Mouse (Mus musculus) urinary bladder, postnatal 4 days (tissue): Measurements from ENCODE around the gene Gadd45a.
"Not testable (repeated sequence)": the region's sequence is repeated elsewhere in the genome, so short reads cannot be mapped to it uniquely, and the experiment has no call there.

Source experiments
- DNase-seq, 2 experiments: peaks; one replicate each; pipeline ENCODE4 v3.0.0; 2021 to 2022; ENCODE audit warnings: low spot score in 2 of 2

Gadd45a gene

DNA sequence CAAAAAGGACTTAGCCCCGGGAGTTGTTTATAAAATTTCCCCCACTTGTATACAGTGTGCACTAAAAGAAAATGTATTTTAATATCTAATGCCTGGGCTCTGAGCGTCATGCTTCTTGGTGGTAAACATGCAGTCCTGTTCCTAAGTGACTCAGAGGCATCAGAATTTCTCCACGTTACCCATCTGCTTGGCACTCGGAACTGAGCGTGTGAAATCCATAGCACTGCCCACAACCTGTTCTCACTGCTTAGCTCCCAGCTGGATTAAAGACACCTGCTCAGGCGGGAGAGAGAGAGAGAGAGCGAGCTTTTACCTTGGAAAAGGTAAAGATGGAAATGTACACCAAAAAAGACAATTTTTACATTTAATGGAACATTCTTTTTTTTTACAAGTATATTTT, 18.3 kb downstream of the Gadd45a start:
- DNase-seq = not testable (repeated sequence)

DNA sequence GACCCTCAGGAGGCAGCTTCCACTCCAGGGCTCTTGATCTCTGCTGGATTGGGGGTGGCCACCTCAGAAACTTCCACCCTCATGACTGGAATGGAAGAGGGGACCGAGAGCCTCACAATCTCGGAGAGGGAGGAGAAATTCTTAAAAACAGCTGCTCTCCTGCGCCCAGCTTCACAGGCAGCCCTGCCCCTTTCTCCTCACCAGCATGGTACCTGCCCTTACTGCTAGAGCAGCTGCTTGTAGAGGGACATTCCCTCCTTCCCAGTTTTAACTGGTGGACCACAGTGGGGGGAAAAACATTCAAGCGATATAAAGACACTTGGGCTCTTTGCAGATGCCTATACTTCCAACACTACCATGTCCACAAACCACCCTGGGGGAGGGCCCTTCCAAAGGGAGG, 18.9 kb downstream of the Gadd45a start:
- no peak for DNase-seq

DNA sequence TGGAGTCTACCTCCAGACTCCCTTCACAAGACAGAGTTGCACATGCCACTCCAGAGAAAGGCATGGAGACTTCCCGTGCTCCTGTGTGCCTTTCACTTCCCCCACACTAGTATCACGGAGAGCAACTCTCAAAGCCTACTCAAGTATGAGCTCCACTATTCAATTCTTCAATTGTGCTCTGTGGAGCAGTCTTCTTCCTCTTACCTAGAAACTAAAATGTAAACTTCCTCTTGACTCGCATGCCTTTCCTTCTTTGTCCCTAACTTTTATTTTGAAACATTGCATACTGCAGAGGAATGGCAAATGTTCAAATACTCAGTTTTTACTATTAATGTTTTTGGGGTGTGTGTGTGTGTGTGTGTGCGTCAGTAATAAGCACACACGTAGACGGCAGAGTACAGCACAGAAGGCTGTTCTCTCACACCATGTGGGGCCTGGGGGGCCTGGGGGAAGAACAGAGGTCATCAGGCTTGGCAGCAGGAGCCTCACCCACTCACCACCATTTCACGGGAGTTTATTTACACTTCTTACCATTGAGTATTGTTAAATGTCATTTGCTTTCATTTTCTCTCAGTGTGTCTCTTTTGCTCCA, 20.6 kb downstream of the Gadd45a start:
- no peak for DNase-seq

DNA sequence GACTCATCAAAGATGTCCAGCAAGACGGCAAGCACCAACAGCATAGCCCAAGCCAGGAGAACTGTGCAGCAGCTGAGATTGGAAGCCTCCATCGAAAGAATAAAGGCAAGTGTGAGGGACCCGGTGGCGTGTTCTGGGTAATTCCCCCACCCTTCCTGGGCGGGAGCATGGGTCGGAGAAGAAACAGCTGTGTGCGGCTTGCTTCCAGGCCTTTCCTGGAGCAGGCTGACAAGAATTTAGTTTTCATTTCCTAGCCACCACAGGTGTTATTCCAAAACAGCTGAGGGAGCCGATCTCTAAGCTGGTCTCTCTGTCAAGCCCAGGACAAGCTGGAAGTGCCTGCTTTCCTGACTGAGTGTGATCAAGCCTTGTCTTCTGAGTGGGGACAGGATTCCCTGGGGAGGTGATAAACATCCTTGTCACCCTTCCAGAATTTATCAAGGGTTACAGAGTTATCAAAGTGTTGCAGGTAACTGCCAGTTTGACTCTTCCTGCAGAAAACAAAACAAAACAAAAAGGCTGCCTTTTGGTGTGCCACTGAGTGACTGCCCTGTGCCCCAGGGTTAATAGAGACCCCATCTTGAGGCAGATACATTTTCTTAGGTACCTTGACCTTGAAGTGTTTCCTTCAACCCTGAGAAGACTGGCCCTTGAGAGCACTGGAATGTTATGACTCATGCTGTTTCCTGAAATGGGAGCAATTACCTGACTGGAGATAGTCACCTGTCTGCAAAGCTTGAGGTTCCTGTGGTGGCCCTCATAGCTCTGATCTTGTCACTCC, 21.3 kb downstream of the Gadd45a start:
- DNase-seq = no peak

DNA sequence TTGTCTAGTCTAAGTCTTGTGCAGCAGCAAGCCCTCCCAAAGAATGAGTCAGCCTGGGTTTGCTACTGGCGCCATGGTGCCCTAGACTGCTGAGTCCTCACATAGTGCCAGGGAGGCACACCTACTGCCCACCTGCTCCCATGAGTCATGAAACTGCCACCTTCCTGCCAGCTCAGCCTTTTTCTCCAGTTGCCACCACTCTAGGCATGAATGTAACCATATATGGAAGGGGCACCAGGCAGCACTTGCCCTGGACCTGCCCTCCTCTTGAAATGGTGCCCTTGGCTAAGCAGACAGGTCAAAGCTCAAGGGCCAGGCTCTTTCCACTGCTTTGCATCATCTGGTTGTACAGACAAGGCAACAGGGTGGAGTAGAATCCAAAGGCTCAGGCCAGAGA, 22.6 kb downstream of the Gadd45a start:
- DNase-seq = no peak

DNA sequence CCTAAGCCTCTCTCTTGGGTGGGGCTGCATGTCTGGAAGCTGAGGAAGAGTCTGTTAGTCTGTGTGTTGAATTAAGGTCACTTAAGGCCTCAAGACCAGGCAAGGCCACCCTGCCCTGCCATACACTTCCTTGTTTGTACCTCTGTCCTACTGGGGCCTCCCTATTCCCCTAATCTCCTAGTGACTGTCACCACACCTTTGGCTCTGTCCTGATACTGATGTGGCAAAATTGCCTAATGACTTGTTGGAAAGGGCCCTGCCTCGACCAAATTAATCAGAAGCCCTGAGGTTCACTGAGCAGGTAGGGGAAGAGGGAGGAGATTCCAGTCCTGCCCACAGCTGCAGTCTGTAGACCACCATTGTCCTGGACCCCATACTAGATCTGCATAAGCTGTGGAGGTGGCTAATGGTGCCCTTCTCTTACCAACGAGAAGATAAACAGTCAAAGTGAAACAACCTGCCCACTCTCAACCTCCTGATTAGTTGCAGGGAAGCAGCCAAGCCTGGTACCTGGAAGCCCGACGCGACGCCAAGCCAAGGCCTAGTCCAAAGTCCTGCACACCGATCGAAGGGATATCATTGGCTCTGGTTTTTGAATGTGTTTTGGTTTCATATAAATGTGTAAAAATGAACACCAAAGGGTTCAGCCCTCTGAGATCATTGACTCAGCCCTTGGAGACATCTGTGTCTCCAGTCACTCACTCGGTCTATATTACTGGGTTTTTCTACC, 23.1 kb downstream of the Gadd45a start:
- no peak for DNase-seq

DNA sequence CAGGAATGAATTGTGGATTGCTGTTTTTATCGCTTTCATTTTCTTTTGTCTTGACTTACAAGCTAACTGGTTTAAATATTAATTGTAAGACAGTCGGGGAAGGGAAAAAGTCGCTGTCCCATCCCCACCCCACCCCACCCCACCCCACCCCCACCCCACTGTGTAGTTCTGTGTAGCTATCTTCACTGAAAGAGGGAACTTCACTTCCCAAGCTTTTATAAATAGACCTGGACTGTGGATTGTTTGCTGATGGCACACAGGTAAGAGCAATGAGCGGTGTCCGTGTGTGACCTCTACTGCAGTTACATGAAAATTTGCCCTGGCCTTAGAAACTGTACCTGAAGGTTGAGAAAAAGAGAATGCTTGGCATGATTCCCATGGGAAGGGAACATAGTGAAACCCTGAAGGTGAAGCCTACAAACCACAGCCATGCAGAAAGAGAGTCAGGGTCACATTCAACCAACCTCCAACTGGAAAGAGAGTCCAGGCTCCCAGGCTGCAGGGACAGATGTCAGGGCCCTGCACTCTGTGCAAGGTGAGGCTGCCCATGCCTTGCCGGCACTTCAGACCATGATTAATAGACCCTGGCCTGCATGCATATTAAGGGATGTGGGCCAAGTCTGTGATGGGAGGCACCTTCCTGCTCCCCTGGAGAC, 23.8 kb downstream of the Gadd45a start:
- DNase-seq = no peak

DNA sequence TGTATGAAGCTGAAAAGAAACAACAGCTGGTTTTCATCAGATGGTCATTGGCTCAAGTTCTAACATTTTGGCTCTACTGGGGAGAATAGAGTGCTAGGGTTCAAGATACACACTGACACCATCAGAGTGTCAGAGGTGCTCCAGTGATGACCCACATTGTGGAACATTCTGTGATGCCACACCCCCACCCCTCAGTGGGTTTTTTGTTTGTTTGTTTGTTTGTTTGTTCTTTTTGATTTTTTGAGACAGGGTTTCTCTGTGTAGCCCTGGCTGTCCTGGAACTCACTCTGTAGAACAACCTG, 26.1 kb downstream of the Gadd45a start:
- DNase-seq = no peak

DNA sequence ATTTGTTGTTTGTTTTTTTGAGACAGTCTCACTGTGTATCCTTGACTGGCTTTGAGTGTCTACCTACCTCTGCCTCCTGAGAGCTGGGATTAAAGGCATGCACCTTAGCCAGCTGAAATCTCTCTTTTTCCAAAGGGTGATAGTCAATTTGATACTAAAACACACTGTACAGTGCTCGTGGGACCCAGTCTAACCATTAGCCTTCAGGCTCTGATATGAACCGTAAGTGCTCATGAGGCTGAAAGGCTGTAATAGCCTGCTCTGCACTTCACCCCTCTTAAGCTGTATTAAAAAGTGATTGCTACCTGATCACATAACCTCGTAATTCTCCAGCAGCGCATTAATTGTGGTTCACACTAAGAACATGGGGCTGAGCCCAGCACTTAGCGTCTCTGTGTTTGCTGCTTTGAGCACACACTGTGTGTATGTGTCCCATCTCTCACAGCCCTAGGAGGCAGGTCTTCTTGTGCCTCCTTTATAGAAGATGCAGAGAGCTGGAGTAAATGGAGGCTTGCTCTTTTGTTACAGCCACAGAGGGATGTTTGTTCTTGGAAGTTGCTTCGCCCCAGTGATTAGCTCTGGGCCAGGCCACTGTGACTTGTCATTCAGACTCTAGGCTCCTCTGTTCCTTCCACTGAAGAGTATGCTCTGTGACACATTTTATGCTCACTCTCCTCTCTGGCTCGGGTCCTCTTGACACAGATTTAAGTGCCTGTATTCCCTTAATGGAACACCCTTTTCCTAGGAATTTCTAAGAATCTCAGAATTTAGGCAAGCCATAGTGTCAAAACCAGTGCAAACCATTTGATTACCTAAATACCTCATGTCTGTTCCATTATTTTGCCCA, 26.7 kb downstream of the Gadd45a start:
- DNase-seq = no peak

DNA sequence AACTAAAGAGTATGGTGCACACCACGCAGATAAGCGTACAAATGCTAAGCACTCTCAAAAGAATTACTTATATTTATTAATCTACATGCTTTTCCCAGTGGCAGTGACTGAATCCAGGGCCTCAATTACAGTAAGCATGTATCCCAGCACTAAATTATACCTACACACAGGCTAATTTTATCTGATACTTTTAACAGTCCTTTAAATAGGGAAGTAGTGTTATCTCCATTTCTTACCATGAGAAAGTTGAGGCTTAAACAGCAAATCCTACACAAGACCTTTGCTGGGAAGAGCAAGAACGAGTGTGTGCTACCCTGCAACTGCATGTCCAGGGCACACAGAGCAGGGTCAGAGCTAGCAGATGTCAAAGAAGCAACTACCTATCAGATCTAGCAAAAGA, 27.4 kb downstream of the Gadd45a start:
- no peak for DNase-seq

DNA sequence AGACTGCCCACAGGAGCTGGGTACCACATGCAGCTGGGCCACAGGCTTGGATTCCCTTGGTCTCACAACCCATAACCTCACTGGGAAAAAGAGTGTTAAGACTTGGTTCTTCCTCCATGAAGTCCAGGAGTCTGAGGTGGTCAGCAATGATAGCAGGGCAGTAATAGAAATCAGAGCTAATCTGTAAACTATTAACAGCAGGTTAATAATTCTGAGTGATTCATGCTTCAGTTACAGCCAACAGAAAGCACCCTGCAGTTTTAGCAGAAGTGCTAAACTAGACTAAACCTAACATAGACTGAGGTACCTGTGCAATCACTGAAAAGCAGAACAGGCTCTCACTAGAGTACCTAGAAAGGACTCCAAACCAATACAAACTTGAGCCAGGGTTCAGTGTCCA, 37.5 kb downstream of the Gadd45a start:
- no peak for DNase-seq

DNA sequence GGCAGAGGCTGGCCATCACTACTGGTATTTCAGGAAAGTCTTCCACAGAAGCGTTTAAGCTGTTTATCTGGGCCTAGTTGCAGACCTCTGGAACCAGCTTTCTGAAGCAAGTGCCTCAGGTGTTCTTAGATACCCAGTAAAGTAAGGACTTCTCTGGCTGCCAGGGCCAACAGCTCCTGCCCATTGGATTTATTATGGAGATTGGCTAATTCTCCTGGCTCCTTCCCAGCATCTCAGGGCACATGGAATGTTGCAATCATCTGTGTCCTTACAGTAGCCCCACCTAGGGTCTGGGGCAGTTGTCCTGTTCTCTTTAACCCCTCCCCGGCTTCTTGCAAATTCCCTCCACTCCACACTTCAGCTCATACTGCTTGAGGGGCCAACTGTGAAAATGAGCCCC, 38.6 kb downstream of the Gadd45a start:
- no peak for DNase-seq

DNA sequence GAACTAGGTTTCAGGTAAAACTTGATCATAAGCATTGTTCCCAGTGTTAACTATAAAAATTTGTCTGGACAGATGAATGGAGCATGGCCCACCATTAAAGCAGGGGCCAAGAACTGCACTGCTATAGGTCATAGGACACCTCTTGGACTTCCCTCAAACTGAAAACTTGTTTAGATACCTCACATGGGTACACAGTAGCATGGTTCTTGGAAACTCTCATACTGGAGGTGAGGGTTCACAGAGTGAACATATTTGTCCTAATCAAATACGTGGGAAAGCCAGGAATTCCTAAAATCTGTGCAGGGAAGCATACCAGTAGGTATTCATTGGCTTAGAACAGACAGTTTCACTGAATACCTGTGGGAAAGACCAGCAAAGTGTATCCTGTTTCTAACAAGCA, 41.0 kb downstream of the Gadd45a start:
- DNase-seq = no peak

DNA sequence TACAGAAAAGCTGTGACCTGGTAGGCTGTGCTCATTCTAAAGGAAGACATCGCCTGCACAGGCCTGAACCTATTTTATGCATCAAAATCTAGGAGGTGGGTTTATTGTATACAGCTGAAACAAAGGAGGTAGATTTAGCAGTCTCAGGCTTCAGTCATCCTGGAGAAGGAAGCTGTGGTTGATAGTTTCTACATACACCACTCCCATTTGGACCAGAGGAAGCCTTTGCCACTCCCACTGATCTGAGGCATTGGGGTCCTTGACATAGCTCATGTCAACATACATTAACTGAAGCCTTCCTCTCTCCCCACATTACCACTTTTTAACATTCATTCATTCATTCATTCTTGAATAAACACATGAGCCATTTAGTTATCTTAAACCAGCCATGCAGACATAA, 41.4 kb downstream of the Gadd45a start:
- no peak for DNase-seq

DNA sequence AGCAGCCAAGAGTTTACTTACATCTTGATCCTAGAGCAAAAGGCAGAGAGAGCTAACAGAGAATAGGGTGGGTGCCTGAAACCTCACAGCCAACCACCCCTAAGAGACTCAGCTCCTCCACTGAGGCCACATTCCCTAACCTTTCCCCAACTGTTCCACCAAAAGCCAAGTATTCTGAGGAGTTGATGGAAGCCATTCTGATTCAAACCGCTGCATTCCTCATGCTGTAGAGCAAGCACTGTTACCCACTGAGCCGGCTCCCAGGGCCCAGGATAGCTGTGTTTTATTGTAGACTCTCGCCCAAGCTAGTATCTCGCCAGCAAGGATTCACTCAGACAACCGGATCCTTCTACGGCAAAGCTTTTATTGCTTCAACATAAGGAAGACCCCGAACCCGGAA, 42.3 kb downstream of the Gadd45a start:
- DNase-seq = no peak

DNA sequence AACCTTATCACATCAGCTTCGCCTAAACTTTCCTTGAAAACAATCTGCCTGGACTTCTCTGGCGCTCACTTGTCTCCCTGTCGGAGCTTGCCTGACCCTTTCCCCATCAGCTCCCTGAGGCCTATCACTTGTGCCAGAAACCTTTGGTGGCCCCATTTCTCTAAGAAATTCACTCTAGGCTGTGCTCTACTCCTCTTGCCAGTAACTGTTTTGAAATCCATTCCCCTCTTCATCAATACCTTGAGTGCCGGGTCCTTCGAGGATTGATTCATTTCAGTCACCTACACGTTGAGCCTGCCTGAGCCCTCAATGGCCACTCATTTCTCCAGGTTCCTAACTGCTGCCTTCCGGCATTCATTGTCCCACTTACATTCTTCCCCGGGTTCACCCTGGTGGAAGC, 44.5 kb downstream of the Gadd45a start:
- no peak for DNase-seq

DNA sequence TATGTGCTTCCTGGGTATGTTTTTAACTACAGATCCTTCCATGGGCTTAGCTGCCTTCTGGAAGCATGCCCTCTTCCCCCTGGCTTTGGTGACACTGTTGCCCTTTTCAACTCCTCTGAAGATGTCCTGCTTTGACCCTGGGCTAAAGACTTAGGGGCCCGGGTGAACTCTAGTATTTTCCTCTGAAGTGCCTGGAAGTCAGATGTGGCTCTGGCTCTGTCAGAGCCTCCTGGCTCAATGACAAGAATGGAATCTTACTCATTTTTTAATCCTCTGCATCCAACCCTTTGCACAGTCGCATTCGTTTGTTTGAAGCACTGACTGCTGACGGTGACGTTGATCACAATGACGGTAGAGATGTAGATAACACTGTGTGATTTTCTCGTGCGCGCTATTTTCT, 45.0 kb downstream of the Gadd45a start:
- DNase-seq = no peak

DNA sequence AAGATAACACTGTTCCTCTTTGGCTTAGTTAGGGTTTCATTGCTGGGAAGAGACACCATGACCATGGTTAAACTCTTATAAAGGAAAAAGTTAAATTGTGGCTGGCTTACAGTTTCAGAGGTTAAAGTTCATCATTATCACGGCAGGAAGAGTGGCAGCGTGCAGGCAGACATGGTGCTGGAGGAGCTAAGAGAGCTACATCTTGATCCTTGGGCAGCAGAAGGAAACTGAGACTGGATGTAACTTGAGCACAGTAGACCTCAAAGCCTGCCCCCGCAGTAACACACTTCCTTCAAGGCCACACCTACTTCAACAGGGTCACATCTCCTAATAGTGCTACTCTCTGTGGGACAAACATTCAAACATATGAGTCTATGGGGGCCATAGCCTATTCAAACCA, 47.7 kb downstream of the Gadd45a start:
- no peak for DNase-seq

DNA sequence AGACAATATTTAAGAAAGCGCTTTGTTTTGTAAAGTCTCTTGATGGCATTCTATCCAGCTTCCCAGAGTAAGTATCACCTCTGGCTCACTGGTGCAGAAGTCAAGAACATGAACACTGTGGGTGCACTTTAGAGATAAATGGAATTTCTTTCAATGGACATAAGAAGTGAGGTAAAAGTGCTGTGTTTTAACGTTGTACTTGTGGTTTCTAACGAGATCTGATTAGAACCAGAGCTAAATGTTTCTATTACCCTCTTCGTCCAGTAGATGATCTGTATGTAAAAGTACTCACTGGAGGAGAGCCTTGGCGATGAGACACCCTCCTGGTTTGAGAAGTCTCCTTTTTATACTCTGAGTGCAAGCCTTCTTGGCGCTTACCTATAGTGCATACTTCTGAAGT, 48.2 kb downstream of the Gadd45a start:
- DNase-seq = no peak

DNA sequence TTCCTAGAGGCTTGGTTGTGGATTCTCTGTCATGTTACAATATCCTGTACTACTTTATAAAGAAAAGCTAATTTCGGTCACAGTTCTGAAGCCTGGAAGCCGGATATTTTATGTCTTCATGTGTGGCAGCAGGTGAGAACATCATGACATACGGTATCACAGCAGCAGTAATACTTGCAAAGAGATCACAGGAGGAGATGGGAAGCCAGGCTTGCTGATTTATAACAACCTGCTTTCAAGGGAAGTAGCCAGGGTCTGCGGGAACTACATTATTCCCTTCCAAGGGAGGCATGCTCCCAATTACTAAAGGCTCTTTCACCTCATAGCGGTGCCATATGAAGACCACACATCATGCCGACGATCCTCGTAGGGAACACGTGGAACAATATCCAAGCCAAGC, 48.9 kb downstream of the Gadd45a start:
- DNase-seq = no peak

DNA sequence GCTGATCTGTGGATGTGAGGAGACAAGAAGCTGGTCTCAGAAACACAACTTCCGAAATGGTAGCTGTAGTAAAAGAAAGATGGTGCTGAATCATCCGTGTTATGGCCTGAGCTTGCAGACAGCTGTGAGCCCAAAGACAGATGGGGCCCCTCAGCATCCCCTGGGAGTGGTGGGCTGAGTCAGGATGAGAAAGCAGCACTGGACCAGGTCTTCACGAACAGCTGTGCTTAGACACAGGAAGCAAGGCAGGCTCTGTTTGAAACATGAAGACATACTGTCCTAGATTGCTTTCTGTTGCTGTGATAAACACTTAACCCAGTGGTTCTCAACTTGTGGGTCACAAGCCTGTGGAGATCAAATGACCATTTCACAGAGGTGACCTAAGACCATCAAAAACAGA, 49.6 kb downstream of the Gadd45a start:
- no peak for DNase-seq

DNA sequence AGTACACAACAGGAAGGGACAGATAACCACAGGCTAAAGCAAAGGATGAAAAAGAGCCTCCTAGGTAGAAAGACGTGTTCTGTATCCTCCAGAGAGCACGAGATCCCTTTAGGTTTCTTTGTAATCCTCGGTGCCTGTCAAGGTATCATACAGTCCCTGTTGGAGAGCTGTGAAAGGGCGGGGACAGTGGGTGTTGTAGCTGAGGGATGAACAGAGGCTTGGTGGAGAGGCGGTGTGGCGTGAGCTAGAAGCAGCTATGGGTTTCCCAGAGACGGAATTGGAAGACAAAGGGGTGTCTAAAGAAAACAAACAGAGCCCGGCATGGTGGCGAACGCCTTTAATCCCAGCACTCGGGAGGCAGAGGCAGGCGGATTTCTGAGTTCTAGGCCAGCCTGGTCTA, 51.2 kb downstream of the Gadd45a start:
- no peak for DNase-seq
